Mouse (Mus musculus): ENCODE results near the gene Map3k14. TPM values are rescaled to one million over a fixed set of nuclear protein-coding genes. Genes with fewer than 3 reads are reported as not detected.
"Not testable (repeated sequence)": the region's sequence is repeated elsewhere in the genome, so short reads cannot be mapped to it uniquely, and the experiment has no call there.

Map3k14 gene
- total RNA-seq (2021): 1 to 10 TPM; 4.5 to 4.7 TPM
- long read RNA-seq, full-length matches to known transcripts: 2 of 6 reads
- long read RNA-seq, partial matches to known transcripts: 3 of 6 reads
- long read RNA-seq, other reads (novel, unspliced or antisense): 1 of 6 reads

- DNase-seq (ENCODE audit: low spot score in 2 of 2): peak; percentile 99
Measured at GRCm38 (mm10) chr11:103267346-103268219, at the start of gene Map3k14. Gene Map3k14, minus strand, starts transcription at chr11:103267472.

GRCm38 (mm10) chr11:103315379-103315778, 48.1 kb upstream of the Map3k14 start:
- no peak for DNase-seq (ENCODE audit: low spot score in 2 of 2)

- DNase-seq (ENCODE audit: low spot score in 2 of 2): no peak
Measured at GRCm38 (mm10) chr11:103314736-103315374, 47.6 kb upstream of the Map3k14 start.

GRCm38 (mm10) chr11:103313542-103313941, 46.3 kb upstream of the Map3k14 start:
- DNase-seq (ENCODE audit: low spot score in 2 of 2): no peak

- DNase-seq (ENCODE audit: low spot score in 2 of 2): no peak
Measured at GRCm38 (mm10) chr11:103312655-103313255, 45.5 kb upstream of the Map3k14 start.

GRCm38 (mm10) chr11:103311960-103312611, 44.8 kb upstream of the Map3k14 start:
- no peak for DNase-seq (ENCODE audit: low spot score in 2 of 2)

- DNase-seq (ENCODE audit: low spot score in 2 of 2): no peak
Measured at GRCm38 (mm10) chr11:103309956-103310574, 42.8 kb upstream of the Map3k14 start.

- no peak for DNase-seq (ENCODE audit: low spot score in 2 of 2)
Measured at GRCm38 (mm10) chr11:103307910-103308309, 40.6 kb upstream of the Map3k14 start.

- DNase-seq (ENCODE audit: low spot score in 2 of 2): no peak
Measured at GRCm38 (mm10) chr11:103304525-103304924, 37.3 kb upstream of the Map3k14 start.

- DNase-seq (ENCODE audit: low spot score in 2 of 2): no peak
Measured at GRCm38 (mm10) chr11:103294772-103295171, 27.5 kb upstream of the Map3k14 start.

- DNase-seq (ENCODE audit: low spot score in 2 of 2): no peak
Measured at GRCm38 (mm10) chr11:103294066-103294465, 26.8 kb upstream of the Map3k14 start.

- DNase-seq (ENCODE audit: low spot score in 2 of 2): no peak
Measured at GRCm38 (mm10) chr11:103292890-103293287, 25.6 kb upstream of the Map3k14 start.

- DNase-seq (ENCODE audit: low spot score in 2 of 2): no peak
Measured at GRCm38 (mm10) chr11:103292152-103292889, 25.0 kb upstream of the Map3k14 start.

- not testable (repeated sequence) for DNase-seq (ENCODE audit: low spot score in 2 of 2)
Measured at GRCm38 (mm10) chr11:103290841-103291240, 23.6 kb upstream of the Map3k14 start.

GRCm38 (mm10) chr11:103288291-103288963, 21.2 kb upstream of the Map3k14 start:
- no peak for DNase-seq (ENCODE audit: low spot score in 2 of 2)

GRCm38 (mm10) chr11:103286910-103287309, 19.6 kb upstream of the Map3k14 start:
- no peak for DNase-seq (ENCODE audit: low spot score in 2 of 2)

- DNase-seq (ENCODE audit: low spot score in 2 of 2): no peak
Measured at GRCm38 (mm10) chr11:103285951-103286350, 18.7 kb upstream of the Map3k14 start.

GRCm38 (mm10) chr11:103285276-103285675, 18.0 kb upstream of the Map3k14 start:
- no peak for DNase-seq (ENCODE audit: low spot score in 2 of 2)

- no peak for DNase-seq (ENCODE audit: low spot score in 2 of 2)
Measured at GRCm38 (mm10) chr11:103281784-103282183, 14.5 kb upstream of the Map3k14 start.
